Mouse (Mus musculus): ENCODE measurements around the gene 6430531B16Rik. TPM values are rescaled to one million over a fixed set of nuclear protein-coding genes. Genes with fewer than 3 reads are reported as not detected.

The 6430531B16Rik gene
- polyA plus RNA-seq, 1 experiment from 2014 or later: 0.68 TPM

GRCm38 (mm10) chr7:139950283-139950971 is 28.1 kb downstream of the 6430531B16Rik start:
- Histone ChIP-seq H3K27ac (ENCODE audit: low read depth, low read length) (no peak overlapping the region), H3K36me3 (ENCODE audit: control insufficient read depth, insufficient read depth, low read length) (no peaks in the 10 kb centered on the region), H3K9ac (ENCODE audit: low read depth, low read length) (peak overlapping the region; percentile 28), H3K27me3 (ENCODE audit: control insufficient read depth, insufficient read depth, low read length) (peaks cover 26% of the 10 kb centered on the region), H3K4me1 (replicated peaks; ENCODE audit: control insufficient read depth, insufficient read depth, low read length) (peaks cover 3% of the 10 kb centered on the region; the same call in 1 of the 2 replicates), H3K9me3 (ENCODE audit: control insufficient read depth, low read length) (no peaks in the 10 kb centered on the region), H3K4me3 (ENCODE audit: low read depth, low read length) (peak overlapping the region; percentile 32), H3K4me2 (replicated peaks; ENCODE audit: low read depth, low read length) (peak overlapping the region; percentile 71)
- WGBS: 1% methylated on average over 33 of the region's 33 CpGs
- peak; percentile 70 for DNase-seq (ENCODE audit: low spot score)
- peak; percentile 77 for ATAC-seq (ENCODE audit: low FRiP score)

DNA sequence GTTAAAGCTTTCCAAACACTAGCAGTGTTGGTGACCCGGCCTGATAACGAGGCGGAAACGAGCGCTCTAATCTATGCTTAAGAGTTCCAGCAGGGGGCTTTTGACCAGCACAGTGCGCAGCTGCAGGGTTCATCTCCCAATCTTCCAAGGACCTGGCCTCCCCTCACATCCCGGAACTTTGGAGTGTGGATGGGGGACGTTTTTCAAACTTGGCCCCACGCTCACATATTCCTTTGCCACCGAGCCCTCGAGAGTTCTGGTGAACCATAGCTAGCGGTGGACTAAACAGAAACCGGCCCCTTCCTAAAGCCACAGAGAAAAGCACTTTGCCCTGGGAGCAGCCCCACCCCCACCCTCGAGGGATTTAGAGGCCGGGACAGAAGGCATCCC is 28.7 kb downstream of the 6430531B16Rik start:
- Histone ChIP-seq H3K27ac (ENCODE audit: low read depth, low read length) (no peak overlapping the region), H3K4me1 (replicated peaks; ENCODE audit: control insufficient read depth, insufficient read depth, low read length) (peaks cover 3% of the 10 kb centered on the region; the same call in 1 of the 2 replicates), H3K4me3 (ENCODE audit: low read depth, low read length) (peak overlapping the region; percentile 32), H3K9ac (ENCODE audit: low read depth, low read length) (peak overlapping the region; percentile 28; the same call in 1 of the 2 replicates), H3K9me3 (ENCODE audit: control insufficient read depth, low read length) (no peaks in the 10 kb centered on the region), H3K27me3 (ENCODE audit: control insufficient read depth, insufficient read depth, low read length) (peaks cover 31% of the 10 kb centered on the region), H3K4me2 (replicated peaks; ENCODE audit: low read depth, low read length) (peak overlapping the region; percentile 71), H3K36me3 (ENCODE audit: control insufficient read depth, insufficient read depth, low read length) (no peaks in the 10 kb centered on the region)
- DNase-seq (ENCODE audit: low spot score) (peak; percentile 81), ATAC-seq (ENCODE audit: low FRiP score) (peak; percentile 77)
- 1% methylated on average over 15 of the region's 15 CpGs for whole genome bisulfite sequencing

GRCm38 (mm10) chr7:139946032-139946431 is 32.5 kb downstream of the 6430531B16Rik start:
- no peaks in the 10 kb centered on the region for H3K9me3 ChIP-seq (ENCODE audit: control insufficient read depth, low read length)
- H3K9ac ChIP-seq (ENCODE audit: low read depth, low read length): no peak overlapping the region
- no peak overlapping the region for H3K4me2 ChIP-seq (replicated peaks; ENCODE audit: low read depth, low read length)
- H3K4me1 ChIP-seq (replicated peaks; ENCODE audit: control insufficient read depth, insufficient read depth, low read length): peaks cover 2% of the 10 kb centered on the region
- DNase-seq (ENCODE audit: low spot score): no peak
- H3K4me3 ChIP-seq (ENCODE audit: low read depth, low read length): no peak overlapping the region
- 22% methylated on average over 5 of the region's 5 CpGs for WGBS
- no peaks in the 10 kb centered on the region for H3K36me3 ChIP-seq (ENCODE audit: control insufficient read depth, insufficient read depth, low read length)
- no peak for ATAC-seq (ENCODE audit: low FRiP score)
- H3K27ac ChIP-seq (ENCODE audit: low read depth, low read length): no peak overlapping the region
- peaks cover 55% of the 10 kb centered on the region for H3K27me3 ChIP-seq (ENCODE audit: control insufficient read depth, insufficient read depth, low read length)

DNA sequence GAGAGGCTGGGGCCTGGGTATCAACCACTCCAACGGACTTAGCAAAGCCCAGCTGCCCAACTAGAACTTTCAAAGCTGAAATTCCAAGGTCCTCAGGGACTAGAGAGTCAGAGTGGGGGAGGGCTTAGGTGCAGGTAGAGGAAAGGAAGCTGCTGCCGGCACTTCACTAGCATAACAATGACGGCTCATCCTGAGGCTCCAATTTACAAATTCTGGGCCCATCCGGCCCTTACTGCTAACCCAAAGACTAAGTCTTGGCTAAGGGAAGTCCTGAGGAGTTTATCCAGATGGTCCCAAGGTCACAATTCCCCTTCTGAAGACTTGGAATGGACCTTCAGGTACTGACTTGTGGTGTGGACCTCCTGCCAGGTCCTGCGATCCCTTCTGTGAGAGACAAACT is 33.0 kb downstream of the 6430531B16Rik start:
- H3K27me3 ChIP-seq (ENCODE audit: control insufficient read depth, insufficient read depth, low read length): peaks cover 55% of the 10 kb centered on the region
- no peaks in the 10 kb centered on the region for H3K36me3 ChIP-seq (ENCODE audit: control insufficient read depth, insufficient read depth, low read length)
- DNase-seq (ENCODE audit: low spot score) (peak; percentile 18), ATAC-seq (ENCODE audit: low FRiP score) (no peak)
- no peaks in the 10 kb centered on the region; the same call in none of the 2 replicates for H3K4me1 ChIP-seq (replicated peaks; ENCODE audit: control insufficient read depth, insufficient read depth, low read length)
- H3K27ac ChIP-seq (ENCODE audit: low read depth, low read length): no peak overlapping the region
- no peaks in the 10 kb centered on the region for H3K9me3 ChIP-seq (ENCODE audit: control insufficient read depth, low read length)
- H3K4me2 ChIP-seq (replicated peaks; ENCODE audit: low read depth, low read length): no peak overlapping the region
- H3K9ac ChIP-seq (ENCODE audit: low read depth, low read length): no peak overlapping the region
- 8% methylated on average over 5 of the region's 5 CpGs for WGBS
- no peak overlapping the region for H3K4me3 ChIP-seq (ENCODE audit: low read depth, low read length)

DNA sequence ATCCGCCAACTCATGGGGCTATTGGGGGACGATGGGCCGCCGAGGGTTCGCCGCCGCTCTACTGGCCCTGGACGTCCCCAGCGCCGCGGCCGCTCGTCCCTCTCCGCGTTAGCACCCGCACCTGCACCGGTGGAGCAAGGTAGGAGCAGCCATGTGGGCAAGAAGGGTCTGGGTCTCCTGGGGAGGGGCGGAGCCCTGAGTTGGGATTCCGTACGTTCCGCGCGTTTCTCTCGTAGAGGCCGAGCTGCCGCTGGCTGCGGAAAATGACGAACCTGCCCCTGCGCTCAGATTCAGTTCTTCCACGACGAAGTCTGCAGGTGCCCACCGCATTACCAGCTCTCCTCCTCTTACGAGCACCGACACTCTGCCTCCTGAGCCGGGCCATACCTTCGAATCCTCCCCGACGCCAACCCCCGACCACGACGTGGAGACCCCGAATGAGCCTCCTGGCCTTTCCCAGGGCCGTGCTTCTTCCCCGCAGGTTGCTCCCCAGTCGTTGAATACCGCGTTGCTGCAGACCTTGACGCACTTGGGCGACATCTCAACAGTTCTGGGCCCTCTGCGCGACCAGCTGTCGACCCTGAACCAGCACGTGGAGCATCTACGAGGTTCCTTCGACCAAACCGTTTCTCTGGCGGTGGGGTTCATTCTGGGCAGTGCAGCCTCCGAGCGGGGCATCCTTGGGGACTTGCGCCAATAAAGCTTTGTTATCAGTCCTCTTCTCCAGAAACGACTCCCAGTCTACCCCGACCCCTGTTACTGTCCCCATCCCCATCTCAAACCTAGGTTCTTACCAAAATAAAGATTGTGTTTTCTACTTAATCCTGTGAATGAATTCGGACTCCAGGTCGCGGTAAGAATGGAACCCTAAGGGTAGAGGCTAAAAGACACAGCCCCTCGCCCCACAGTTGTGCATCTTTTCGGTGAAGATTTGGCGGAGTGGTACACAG is 34.0 kb downstream of the 6430531B16Rik start:
- peak overlapping the region; percentile 26 for H3K4me3 ChIP-seq (ENCODE audit: low read depth, low read length)
- H3K27ac ChIP-seq (ENCODE audit: low read depth, low read length): no peak overlapping the region
- H3K9ac ChIP-seq (ENCODE audit: low read depth, low read length): no peak overlapping the region
- no peaks in the 10 kb centered on the region; the same call in none of the 2 replicates for H3K4me1 ChIP-seq (replicated peaks; ENCODE audit: control insufficient read depth, insufficient read depth, low read length)
- DNase-seq (ENCODE audit: low spot score): peak; percentile 63
- no peaks in the 10 kb centered on the region for H3K9me3 ChIP-seq (ENCODE audit: control insufficient read depth, low read length)
- peak; percentile 30; the same call in 1 of the 2 replicates for ATAC-seq (ENCODE audit: low FRiP score)
- peak overlapping the region; percentile 41 for H3K4me2 ChIP-seq (replicated peaks; ENCODE audit: low read depth, low read length)
- no peaks in the 10 kb centered on the region for H3K36me3 ChIP-seq (ENCODE audit: control insufficient read depth, insufficient read depth, low read length)
- H3K27me3 ChIP-seq (ENCODE audit: control insufficient read depth, insufficient read depth, low read length): peaks cover 55% of the 10 kb centered on the region
- WGBS: 3% methylated on average over 67 of the region's 68 CpGs

DNA sequence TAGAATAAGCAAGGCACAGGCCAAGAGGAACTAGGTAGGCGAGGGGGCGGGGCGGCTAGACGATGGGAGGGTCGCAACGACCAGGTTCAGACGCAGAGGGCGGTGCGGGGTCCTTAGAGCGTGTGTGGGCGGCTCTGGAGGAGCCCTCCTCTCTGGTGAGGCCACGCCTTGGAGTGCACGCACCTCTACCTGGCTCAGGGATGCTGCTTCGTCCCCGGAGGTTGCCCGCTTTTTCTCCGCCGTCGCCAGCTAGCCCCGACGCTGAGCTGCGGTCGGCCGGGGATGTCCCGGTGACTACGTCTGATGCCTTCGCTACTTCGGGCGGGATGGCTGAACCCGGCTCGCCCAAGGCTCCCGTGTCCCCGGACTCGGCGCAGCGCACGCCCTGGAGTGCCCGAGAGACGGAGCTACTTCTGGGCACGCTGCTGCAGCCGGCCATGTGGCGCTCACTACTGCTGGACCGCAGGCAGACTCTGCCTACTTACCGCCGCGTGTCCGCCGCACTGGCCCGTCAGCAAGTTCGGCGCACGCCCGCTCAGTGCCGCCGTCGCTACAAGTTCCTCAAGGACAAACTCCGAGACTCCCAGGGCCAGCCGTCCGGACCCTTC is 34.8 kb downstream of the 6430531B16Rik start, which contains the start of gene Utf1:
TSS of gene Utf1 (plus strand) at position 116 of the 608 bp plus-strand sequence.
- H3K4me2 ChIP-seq (replicated peaks; ENCODE audit: low read depth, low read length): peak within 1 kb of the TSS; percentile 41
- peak; percentile 35; the same call in 1 of the 2 replicates for ATAC-seq (ENCODE audit: low FRiP score)
- no peaks in the 10 kb centered on the region for H3K9me3 ChIP-seq (ENCODE audit: control insufficient read depth, low read length)
- H3K4me1 ChIP-seq (replicated peaks; ENCODE audit: control insufficient read depth, insufficient read depth, low read length): no peaks in the 10 kb centered on the region; the same call in none of the 2 replicates
- peak within 1 kb of the TSS; percentile 26 for H3K4me3 ChIP-seq (ENCODE audit: low read depth, low read length)
- H3K9ac ChIP-seq (ENCODE audit: low read depth, low read length): no peak within 1 kb of the TSS
- no peak within 1 kb of the TSS for H3K27ac ChIP-seq (ENCODE audit: low read depth, low read length)
- H3K36me3 ChIP-seq (ENCODE audit: control insufficient read depth, insufficient read depth, low read length): no peaks in the 10 kb centered on the region
- H3K27me3 ChIP-seq (ENCODE audit: control insufficient read depth, insufficient read depth, low read length): peaks cover 51% of the 10 kb centered on the region
- under 1% methylated on average over 55 of the region's 59 CpGs for WGBS
- no peak for DNase-seq (ENCODE audit: low spot score)

GRCm38 (mm10) chr7:139940476-139941209 is 37.9 kb downstream of the 6430531B16Rik start:
- H3K9me3 ChIP-seq (ENCODE audit: control insufficient read depth, low read length): no peaks in the 10 kb centered on the region
- H3K4me1 ChIP-seq (replicated peaks; ENCODE audit: control insufficient read depth, insufficient read depth, low read length): no peaks in the 10 kb centered on the region; the same call in none of the 2 replicates
- 60% methylated on average over 16 of the region's 16 CpGs for WGBS
- H3K27ac ChIP-seq (ENCODE audit: low read depth, low read length): no peak overlapping the region
- peaks cover 31% of the 10 kb centered on the region for H3K27me3 ChIP-seq (ENCODE audit: control insufficient read depth, insufficient read depth, low read length)
- H3K4me2 ChIP-seq (replicated peaks; ENCODE audit: low read depth, low read length): no peak overlapping the region
- H3K36me3 ChIP-seq (ENCODE audit: control insufficient read depth, insufficient read depth, low read length): no peaks in the 10 kb centered on the region
- H3K9ac ChIP-seq (ENCODE audit: low read depth, low read length): no peak overlapping the region
- DNase-seq (ENCODE audit: low spot score): no peak
- ATAC-seq (ENCODE audit: low FRiP score): no peak
- H3K4me3 ChIP-seq (ENCODE audit: low read depth, low read length): no peak overlapping the region

DNA sequence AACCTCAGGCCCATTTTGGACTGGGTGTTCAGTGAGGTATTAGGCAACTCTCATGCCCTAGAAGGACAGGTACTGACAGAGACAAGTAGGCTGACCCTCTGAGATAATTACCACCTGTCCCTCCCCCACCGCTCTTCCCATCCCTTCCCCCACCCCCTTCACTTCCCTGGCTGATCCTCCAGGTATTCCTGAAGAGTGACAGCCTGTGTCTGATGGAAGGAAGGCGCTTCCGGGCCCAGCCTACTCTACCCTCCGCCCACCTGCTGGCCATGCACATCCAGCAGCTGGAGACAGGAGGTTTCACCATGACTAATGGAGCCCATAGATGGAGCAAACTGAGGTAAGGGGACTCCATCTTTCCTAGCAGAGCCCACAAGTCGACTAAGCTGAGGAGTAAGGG is 40.7 kb downstream of the 6430531B16Rik start:
- no peaks in the 10 kb centered on the region for H3K4me1 ChIP-seq (replicated peaks; ENCODE audit: control insufficient read depth, insufficient read depth, low read length)
- DNase-seq (ENCODE audit: low spot score) (no peak), ATAC-seq (ENCODE audit: low FRiP score) (no peak)
- H3K9ac ChIP-seq (ENCODE audit: low read depth, low read length): no peak overlapping the region
- H3K27me3 ChIP-seq (ENCODE audit: control insufficient read depth, insufficient read depth, low read length): peaks cover 4% of the 10 kb centered on the region
- WGBS: 67% methylated on average over 5 of the region's 5 CpGs
- no peak overlapping the region for H3K4me3 ChIP-seq (ENCODE audit: low read depth, low read length)
- no peaks in the 10 kb centered on the region for H3K9me3 ChIP-seq (ENCODE audit: control insufficient read depth, low read length)
- H3K27ac ChIP-seq (ENCODE audit: low read depth, low read length): no peak overlapping the region
- H3K36me3 ChIP-seq (ENCODE audit: control insufficient read depth, insufficient read depth, low read length): no peaks in the 10 kb centered on the region
- no peak overlapping the region for H3K4me2 ChIP-seq (replicated peaks; ENCODE audit: low read depth, low read length)
